Mouse (Mus musculus) hindbrain, embryonic 12.5 days (tissue): ENCODE results near the gene Blvrb. TPM values are rescaled to one million over a fixed set of nuclear protein-coding genes. Genes with fewer than 3 reads are reported as not detected.

Source experiments
- ATAC-seq: fragments of 200-750 bp; cut with Nextera tagmentation; 2 replicates; pipeline ENCODE4 v1.8.0; 2017; ENCODE audit warnings: moderate TSS enrichment; ENCODE audit not compliant: low FRiP score
- H3K27ac ChIP-seq: fragments of 300-500 bp; sonication (generic); 2 replicates; pipeline ENCODE4 v1.5.1; 2016; ENCODE audit warnings: mild to moderate bottlenecking
- H3K27me3 ChIP-seq: fragments of 300-500 bp; sonication (generic); 2 replicates; pipeline ENCODE4 v1.6.1; 2016; ENCODE audit warnings: mild to moderate bottlenecking
- H3K36me3 ChIP-seq: fragments of 300-500 bp; sonication (generic); 2 replicates; pipeline ENCODE4 v1.6.1; 2016; ENCODE audit warnings: mild to moderate bottlenecking
- H3K4me1 ChIP-seq: fragments of 300-500 bp; sonication (generic); 2 replicates; pipeline ENCODE4 v1.6.1; 2016
- H3K4me2 ChIP-seq: fragments of 300-500 bp; sonication (generic); replicated peaks from 2 replicates; pipeline ENCODE4 v1.6.1; 2016; ENCODE audit warnings: mild to moderate bottlenecking
- H3K4me3 ChIP-seq: fragments of 300-500 bp; sonication (generic); 2 replicates; pipeline ENCODE4 v1.5.1; 2016; ENCODE audit warnings: mild to moderate bottlenecking
- H3K9ac ChIP-seq: fragments of 300-500 bp; sonication (generic); 2 replicates; pipeline ENCODE4 v1.6.1; 2016; ENCODE audit warnings: mild to moderate bottlenecking, moderate library complexity
- H3K9me3 ChIP-seq: fragments of 300-500 bp; sonication (generic); replicated peaks from 2 replicates; pipeline ENCODE4 v1.6.1; 2016; ENCODE audit warnings: mild to moderate bottlenecking
- WGBS: fragments of 180-500 bp; shearing (Covaris S2); methylation state at CpG from one replicate; pipeline ENCODE4 v1.1.7; 2016; 5-methylcytosine and 5-hydroxymethylcytosine counted together
- polyA plus RNA-seq: library from polyadenylated mRNA; unstranded; fragments of >200 nt; fragmentation: Nextera tagmentation; extraction: Ambion mirVana; gene quantifications from 2 replicates; pipeline ENCODE4 v1.2.1, GENCODE M21; 2016

Gene Blvrb
- polyA plus RNA-seq, 1 experiment from 2014 or later: 26.6 TPM

DNA sequence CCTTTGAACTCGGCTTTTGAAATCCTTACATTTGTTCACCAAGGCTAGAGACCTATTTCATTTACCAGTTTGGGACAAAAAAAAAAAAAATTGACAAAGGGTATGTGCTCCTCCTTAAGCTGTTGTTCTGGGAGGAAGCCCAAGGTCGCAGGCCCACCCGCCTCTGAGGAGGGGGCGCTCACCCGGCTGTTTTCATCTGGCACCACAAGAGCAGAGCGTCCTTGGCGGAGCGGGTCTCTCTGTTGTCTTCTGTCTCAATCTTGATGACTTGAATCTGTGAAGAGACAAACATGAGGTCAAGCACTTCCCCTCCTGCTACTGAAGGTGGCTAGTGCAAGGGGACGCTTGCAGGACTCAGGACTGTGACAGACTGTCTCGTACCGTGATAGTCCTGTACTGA is 19.8 kb upstream of the Blvrb start:
- Histone ChIP-seq H3K9me3 (0 out of 2 replicates have a peak, but pooled peaks cover 5% of the 10 kb centered on the region), H3K9ac (no peak overlapping the region), H3K4me2 (no peak overlapping the region), H3K27me3 (peaks cover 15% of the 10 kb centered on the region), H3K36me3 (no peaks in the 10 kb centered on the region), H3K4me1 (no peaks in the 10 kb centered on the region), H3K27ac (no peak overlapping the region), H3K4me3 (no peak overlapping the region)
- 80% methylated on average over 11 of the region's 11 CpGs for WGBS
- ATAC-seq: no peak

GRCm38 (mm10) chr7:27429135-27429534 is 18.6 kb upstream of the Blvrb start:
- H3K9me3 ChIP-seq: 0 out of 2 replicates have a peak, but pooled peaks cover 5% of the 10 kb centered on the region
- H3K27ac ChIP-seq: no peak overlapping the region
- H3K4me2 ChIP-seq: no peak overlapping the region
- no peaks in the 10 kb centered on the region for H3K36me3 ChIP-seq
- peaks cover 26% of the 10 kb centered on the region for H3K27me3 ChIP-seq
- H3K4me1 ChIP-seq: no peaks in the 10 kb centered on the region
- no peak overlapping the region for H3K4me3 ChIP-seq
- no peak for ATAC-seq
- H3K9ac ChIP-seq: no peak overlapping the region
- WGBS: 63% methylated on average over 2 of the region's 2 CpGs

- Histone ChIP-seq H3K4me1 (no peaks in the 10 kb centered on the region), H3K9ac (no peak overlapping the region), H3K4me2 (no peak overlapping the region), H3K9me3 (0 out of 2 replicates have a peak, but pooled peaks cover 5% of the 10 kb centered on the region), H3K36me3 (no peaks in the 10 kb centered on the region), H3K4me3 (no peak overlapping the region), H3K27ac (no peak overlapping the region), H3K27me3 (peaks cover 39% of the 10 kb centered on the region)
- ATAC-seq: no peak
- WGBS: 28% methylated on average over 10 of the region's 10 CpGs
These were observed 14.4 kb upstream of the Blvrb start for GRCm38 (mm10) chr7:27433349-27433748.

GRCm38 (mm10) chr7:27433794-27434193 is 14.0 kb upstream of the Blvrb start:
- Histone ChIP-seq H3K4me2 (no peak overlapping the region), H3K36me3 (no peaks in the 10 kb centered on the region), H3K27me3 (peaks cover 39% of the 10 kb centered on the region), H3K4me3 (no peak overlapping the region), H3K4me1 (no peaks in the 10 kb centered on the region), H3K27ac (no peak overlapping the region), H3K9me3 (0 out of 2 replicates have a peak, but pooled peaks cover 5% of the 10 kb centered on the region), H3K9ac (no peak overlapping the region)
- WGBS: 10% methylated on average over 10 of the region's 10 CpGs
- ATAC-seq: no peak

DNA sequence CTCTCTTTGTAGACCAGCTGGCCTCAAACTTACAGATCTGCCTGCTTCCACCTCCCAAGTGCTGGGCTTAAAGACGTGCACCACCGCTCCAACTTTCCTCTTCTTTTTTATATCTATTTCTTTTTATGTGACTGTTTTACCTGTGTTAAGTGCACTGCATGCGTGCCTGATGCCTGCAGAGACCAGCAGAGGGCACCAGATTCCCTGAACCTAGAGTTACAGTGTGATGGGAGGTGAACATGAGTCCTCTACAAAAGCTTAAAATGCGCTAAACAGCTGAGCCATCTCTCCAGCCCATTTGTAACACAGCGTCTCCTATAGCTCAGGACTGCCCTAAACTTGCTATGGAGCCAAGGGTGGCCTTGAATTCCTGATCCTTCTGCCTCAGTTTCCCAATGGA is 10.2 kb upstream of the Blvrb start:
- Histone ChIP-seq H3K9me3 (peaks cover 4% of the 10 kb centered on the region; the same call in 1 of the 2 replicates), H3K4me2 (no peak overlapping the region), H3K27ac (no peak overlapping the region), H3K4me3 (no peak overlapping the region), H3K27me3 (peaks cover 34% of the 10 kb centered on the region), H3K4me1 (no peaks in the 10 kb centered on the region), H3K9ac (no peak overlapping the region), H3K36me3 (no peaks in the 10 kb centered on the region)
- ATAC-seq: no peak
- WGBS: 56% methylated on average over 5 of the region's 5 CpGs

DNA sequence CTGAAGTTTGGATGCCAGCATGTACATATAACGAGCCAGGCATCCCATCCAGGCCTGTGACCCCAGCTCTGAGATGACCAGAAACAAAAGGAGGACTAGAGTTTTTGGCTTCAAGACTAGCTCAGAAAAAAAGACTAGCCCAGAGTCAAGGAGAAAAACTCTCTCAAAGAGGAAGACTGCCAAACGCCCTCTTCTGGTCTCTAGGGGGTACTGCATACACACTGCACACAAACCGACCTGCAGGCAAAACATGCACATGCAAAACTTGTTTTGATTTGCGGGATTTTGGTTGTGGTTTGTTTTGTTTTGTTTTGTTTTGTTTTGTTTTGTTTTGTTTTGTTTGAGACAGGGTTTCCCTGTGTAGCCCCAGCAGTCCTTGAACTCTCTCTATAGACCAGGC is 7.8 kb upstream of the Blvrb start:
- Histone ChIP-seq H3K4me1 (no peaks in the 10 kb centered on the region), H3K27me3 (peaks cover 18% of the 10 kb centered on the region), H3K4me3 (no peak overlapping the region), H3K27ac (no peak overlapping the region), H3K36me3 (no peaks in the 10 kb centered on the region), H3K9ac (no peak overlapping the region), H3K9me3 (peaks cover 4% of the 10 kb centered on the region; the same call in 1 of the 2 replicates), H3K4me2 (no peak overlapping the region)
- WGBS: 75% methylated on average over 4 of the region's 4 CpGs
- ATAC-seq: no peak

GRCm38 (mm10) chr7:27446051-27446450 is 1.7 kb upstream of the Blvrb start:
- H3K9ac ChIP-seq: peak overlapping the region; percentile 74
- 3% methylated on average over 13 of the region's 18 CpGs for WGBS
- no peaks in the 10 kb centered on the region for H3K36me3 ChIP-seq
- peak overlapping the region; percentile 47 for H3K4me3 ChIP-seq
- 0 out of 2 replicates have a peak overlapping the region, but pooled peaks have one; percentile 8 for H3K27ac ChIP-seq
- H3K4me1 ChIP-seq: peaks cover 10% of the 10 kb centered on the region; the same call in 1 of the 2 replicates
- peak overlapping the region; percentile 90 for H3K4me2 ChIP-seq
- no peaks in the 10 kb centered on the region for H3K9me3 ChIP-seq
- no peak for ATAC-seq
- peaks cover 37% of the 10 kb centered on the region for H3K27me3 ChIP-seq

- Histone ChIP-seq H3K4me3 (peak overlapping the region; percentile 47), H3K27me3 (peaks cover 37% of the 10 kb centered on the region), H3K9me3 (no peaks in the 10 kb centered on the region), H3K27ac (0 out of 2 replicates have a peak overlapping the region, but pooled peaks have one; percentile 8), H3K4me2 (peak overlapping the region; percentile 90), H3K4me1 (peaks cover 10% of the 10 kb centered on the region; the same call in 1 of the 2 replicates), H3K9ac (peak overlapping the region; percentile 74), H3K36me3 (no peaks in the 10 kb centered on the region)
- 16% methylated on average over 23 of the region's 53 CpGs for WGBS
- ATAC-seq: peak; percentile 39
These were observed 1.0 kb upstream of the Blvrb start for GRCm38 (mm10) chr7:27446521-27447418.

GRCm38 (mm10) chr7:27448421-27449206 is 836 bp downstream of the Blvrb start:
- H3K4me2 ChIP-seq: peak overlapping the region; percentile 90
- WGBS: 58% methylated on average over 15 of the region's 15 CpGs
- peaks cover 10% of the 10 kb centered on the region; the same call in 1 of the 2 replicates for H3K4me1 ChIP-seq
- no peaks in the 10 kb centered on the region for H3K9me3 ChIP-seq
- peak overlapping the region; percentile 57; the same call in 1 of the 2 replicates for H3K9ac ChIP-seq
- ATAC-seq: no peak
- peak overlapping the region; percentile 41 for H3K4me3 ChIP-seq
- no peaks in the 10 kb centered on the region for H3K36me3 ChIP-seq
- H3K27me3 ChIP-seq: peaks cover 37% of the 10 kb centered on the region
- H3K27ac ChIP-seq: no peak overlapping the region

DNA sequence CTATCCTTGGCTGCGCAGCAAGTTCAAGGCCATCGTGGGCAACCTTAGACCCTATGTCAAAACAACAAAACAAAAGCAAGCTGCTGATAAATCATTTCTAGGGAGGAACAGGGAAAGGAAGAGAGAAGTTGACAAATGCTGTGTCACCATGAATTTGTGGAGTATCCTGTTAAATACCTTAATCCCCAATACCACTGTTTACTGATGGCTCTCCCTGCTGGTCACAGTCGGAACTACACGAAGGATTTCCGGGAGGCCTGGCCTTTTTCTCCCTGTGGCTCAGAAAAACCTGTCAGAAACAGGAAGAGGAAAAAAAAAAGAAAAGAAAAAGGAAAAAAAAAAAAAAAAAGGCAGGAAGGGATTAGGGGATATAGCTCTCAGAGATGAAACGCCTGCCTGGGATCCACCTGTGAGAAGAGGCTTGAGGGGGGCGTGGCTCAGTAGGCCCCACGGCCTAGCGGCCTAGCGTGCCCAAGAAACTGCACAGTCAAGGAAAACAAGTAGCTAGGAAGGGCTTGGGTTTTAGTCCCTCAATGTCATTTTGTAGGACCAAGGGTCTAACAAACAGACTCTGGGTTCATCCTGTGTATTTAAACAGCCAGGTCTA is 1.6 kb downstream of the Blvrb start:
- no peak overlapping the region for H3K9ac ChIP-seq
- no peak overlapping the region for H3K4me2 ChIP-seq
- H3K36me3 ChIP-seq: no peaks in the 10 kb centered on the region
- H3K9me3 ChIP-seq: no peaks in the 10 kb centered on the region
- no peak overlapping the region for H3K4me3 ChIP-seq
- peaks cover 36% of the 10 kb centered on the region for H3K27me3 ChIP-seq
- no peak overlapping the region for H3K27ac ChIP-seq
- ATAC-seq: no peak
- WGBS: 65% methylated on average over 10 of the region's 10 CpGs
- H3K4me1 ChIP-seq: peaks cover 10% of the 10 kb centered on the region; the same call in 1 of the 2 replicates

- H3K27me3 ChIP-seq: peaks cover 17% of the 10 kb centered on the region
- no peak for ATAC-seq
- H3K9ac ChIP-seq: no peak overlapping the region
- H3K9me3 ChIP-seq: no peaks in the 10 kb centered on the region
- no peak overlapping the region for H3K4me3 ChIP-seq
- H3K27ac ChIP-seq: no peak overlapping the region
- no peak overlapping the region for H3K4me2 ChIP-seq
- 95% methylated on average over 2 of the region's 2 CpGs for WGBS
- H3K36me3 ChIP-seq: no peaks in the 10 kb centered on the region
- peaks cover 7% of the 10 kb centered on the region; the same call in 1 of the 2 replicates for H3K4me1 ChIP-seq
These were observed 3.6 kb downstream of the Blvrb start for GRCm38 (mm10) chr7:27451359-27451758.
